Mouse (Mus musculus) adrenal gland, postnatal 4 days (tissue): ENCODE data around the gene Nup107. TPM values are rescaled to one million over a fixed set of nuclear protein-coding genes. Genes with fewer than 3 reads are reported as not detected.
"Not testable (repeated sequence)": the region's sequence is repeated elsewhere in the genome, so short reads cannot be mapped to it uniquely, and the experiment has no call there.

ENCODE experiments used
- DNase-seq, 2 experiments: peaks; one replicate each; pipeline ENCODE4 v3.0.0; 2021 to 2022; ENCODE audit warnings: low spot score in 2 of 2, mixed read lengths in 2 of 2
- total RNA-seq, 2 experiments: library from RNA; stranded (reverse); gene quantifications; 2 replicates each; pipeline ENCODE4 v1.2.3; 2021

The Nup107 gene
- total RNA-seq, 2 experiments from 2014 or later: 28.7 to 30.2 TPM

GRCm38 (mm10) chr10:117724136-117724718 is 68.3 kb downstream of the Nup107 start:
- DNase-seq: no peak

GRCm38 (mm10) chr10:117718161-117719119 is 74.1 kb downstream of the Nup107 start:
- no peak for DNase-seq

GRCm38 (mm10) chr10:117717583-117717982 is 74.9 kb downstream of the Nup107 start:
- no peak for DNase-seq

GRCm38 (mm10) chr10:117716686-117717085 is 75.8 kb downstream of the Nup107 start:
- DNase-seq: no peak

- DNase-seq: not testable (repeated sequence)
Observed at GRCm38 (mm10) chr10:117715654-117716053, 76.9 kb downstream of the Nup107 start.

- DNase-seq: no peak
Observed at GRCm38 (mm10) chr10:117714928-117715500, 77.5 kb downstream of the Nup107 start.

GRCm38 (mm10) chr10:117714048-117714545 is 78.4 kb downstream of the Nup107 start:
- DNase-seq: no peak

GRCm38 (mm10) chr10:117713466-117713865 is 79.0 kb downstream of the Nup107 start:
- DNase-seq: no peak

GRCm38 (mm10) chr10:117712871-117713270 is 79.6 kb downstream of the Nup107 start:
- no peak for DNase-seq

- no peak for DNase-seq
Observed at GRCm38 (mm10) chr10:117712191-117712754, 80.2 kb downstream of the Nup107 start.

- DNase-seq: no peak
Observed at GRCm38 (mm10) chr10:117711408-117711807, 81.1 kb downstream of the Nup107 start.

GRCm38 (mm10) chr10:117710604-117711141 is 81.8 kb downstream of the Nup107 start, which contains the start of gene Mdm2:
TSS of gene Mdm2 (minus strand) at chr10:117710758.
- peak; percentile 97 to 98 for DNase-seq

GRCm38 (mm10) chr10:117709930-117710603 is 82.4 kb downstream of the Nup107 start:
- DNase-seq: peak; percentile 55 to 73

GRCm38 (mm10) chr10:117709326-117709830 is 83.1 kb downstream of the Nup107 start:
- DNase-seq: no peak

- no peak for DNase-seq
Observed at GRCm38 (mm10) chr10:117708856-117709255, 83.6 kb downstream of the Nup107 start.

- DNase-seq: no peak
Observed at GRCm38 (mm10) chr10:117708376-117708775, 84.1 kb downstream of the Nup107 start.

- no peak for DNase-seq
Observed at GRCm38 (mm10) chr10:117707114-117707838, 85.2 kb downstream of the Nup107 start.

GRCm38 (mm10) chr10:117706440-117706839 is 86.1 kb downstream of the Nup107 start:
- no peak for DNase-seq

- DNase-seq: no peak
Observed at GRCm38 (mm10) chr10:117705806-117706205, 86.7 kb downstream of the Nup107 start.

- DNase-seq: no peak
Observed at GRCm38 (mm10) chr10:117704964-117705335, 87.6 kb downstream of the Nup107 start.
